Mouse (Mus musculus): Measurements from ENCODE around the gene 2810021J22Rik. TPM values are rescaled to one million over a fixed set of nuclear protein-coding genes. Genes with fewer than 3 reads are reported as not detected.

2810021J22Rik gene
- polyA plus RNA-seq, 1 experiment, result 1.0 TPM

DNA sequence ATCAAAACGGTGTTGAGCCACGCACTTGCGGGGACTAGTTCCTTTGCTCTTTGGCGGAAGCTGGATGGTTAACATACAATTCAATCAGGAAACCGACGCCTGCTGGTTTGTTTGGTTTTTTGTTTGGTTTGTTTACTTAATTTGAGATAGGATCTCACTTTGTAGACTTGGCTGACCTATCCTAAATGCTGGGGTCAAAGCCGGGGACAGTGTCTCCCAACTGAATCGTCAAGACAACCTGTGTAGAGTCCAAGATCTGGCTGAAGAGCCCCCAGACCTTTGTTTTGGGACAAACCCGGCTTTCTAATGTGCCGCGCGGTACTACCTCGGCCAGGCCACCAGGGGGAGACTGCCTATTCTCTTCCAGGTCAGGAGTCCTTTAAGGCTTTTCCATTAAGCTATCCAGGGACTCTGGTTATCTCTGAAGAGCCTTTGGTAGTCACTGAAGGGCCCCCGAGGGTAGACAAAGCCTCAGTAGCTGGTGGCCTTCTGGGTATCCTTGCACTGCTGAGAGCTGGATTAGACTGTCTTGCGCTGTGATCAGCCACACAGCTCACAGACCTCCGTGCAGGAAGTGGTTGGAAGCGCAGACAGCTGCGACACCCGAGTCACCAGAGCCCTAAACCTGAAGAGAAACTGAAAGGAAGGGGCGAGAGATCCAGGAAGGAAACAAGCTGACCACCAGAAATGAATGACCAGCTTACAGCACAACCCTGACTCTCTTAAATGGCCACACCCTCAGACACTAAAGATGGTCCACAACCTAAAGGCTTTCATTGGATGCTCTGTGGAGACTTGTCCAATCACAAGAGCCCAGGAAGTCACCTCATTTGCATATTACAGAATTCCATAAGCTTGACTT lies 61.0 kb downstream of the 2810021J22Rik start:
- Histone ChIP-seq H3K4me1 (ENCODE audit: control insufficient read depth, insufficient read depth, insufficient read length, low read length) (peaks cover 19% of the 10 kb centered on the region; the same call in 1 of the 2 replicates), H3K27ac (ENCODE audit: insufficient read depth, low read depth, low read length) (peak overlapping the region; percentile 73), H3K4me3 (ENCODE audit: low read depth, low read length) (peak overlapping the region; percentile 61), H3K36me3 (ENCODE audit: control insufficient read depth, insufficient read depth, low read length) (peaks cover 10% of the 10 kb centered on the region), H3K27me3 (ENCODE audit: control insufficient read depth, insufficient read depth, low read length) (no peaks in the 10 kb centered on the region)
- WGBS, result 2% methylated on average over 20 of the region's 20 CpGs
- TF ChIP-seq POLR2A (IDR thresholded peaks at IDR 0.05; ENCODE audit: low read depth, low read length) (0 out of 2 replicates have a peak, but pooled peaks have one; percentile 17), CTCF (IDR thresholded peaks at IDR 0.05; ENCODE audit: extremely low read depth, insufficient read length, insufficient replicate concordance, low read depth, low read length) (peak; percentile 98)

DNA sequence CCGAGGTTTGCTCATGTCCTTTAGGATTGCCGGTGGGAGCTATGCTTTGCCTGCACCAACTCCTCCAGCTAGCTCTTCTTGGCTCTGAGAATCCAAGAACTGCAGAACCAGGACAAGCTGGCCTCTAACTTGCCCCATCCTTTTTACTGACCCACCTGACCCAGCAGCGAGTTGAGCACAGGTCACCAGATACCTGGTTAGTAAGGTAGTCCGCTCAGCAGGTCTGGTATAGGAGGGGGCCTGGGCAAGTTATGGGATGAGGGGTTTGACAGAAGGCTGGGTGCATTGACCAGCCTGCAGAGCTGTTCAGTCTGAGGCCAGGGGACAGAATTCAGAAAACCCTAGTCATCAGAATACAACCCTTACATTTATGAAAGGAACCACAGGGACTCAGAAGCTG lies 62.0 kb downstream of the 2810021J22Rik start:
- no peaks in the 10 kb centered on the region for H3K27me3 ChIP-seq (ENCODE audit: control insufficient read depth, insufficient read depth, low read length)
- peaks cover 19% of the 10 kb centered on the region; the same call in 1 of the 2 replicates for H3K4me1 ChIP-seq (ENCODE audit: control insufficient read depth, insufficient read depth, insufficient read length, low read length)
- no peak overlapping the region for H3K4me3 ChIP-seq (ENCODE audit: low read depth, low read length)
- H3K27ac ChIP-seq (ENCODE audit: insufficient read depth, low read depth, low read length), result no peak overlapping the region
- TF ChIP-seq CTCF (IDR thresholded peaks at IDR 0.05; ENCODE audit: extremely low read depth, insufficient read length, insufficient replicate concordance, low read depth, low read length) (no peak), POLR2A (IDR thresholded peaks at IDR 0.05; ENCODE audit: low read depth, low read length) (no peak)
- peaks cover 20% of the 10 kb centered on the region for H3K36me3 ChIP-seq (ENCODE audit: control insufficient read depth, insufficient read depth, low read length)
- 79% methylated on average over 4 of the region's 4 CpGs for WGBS

DNA sequence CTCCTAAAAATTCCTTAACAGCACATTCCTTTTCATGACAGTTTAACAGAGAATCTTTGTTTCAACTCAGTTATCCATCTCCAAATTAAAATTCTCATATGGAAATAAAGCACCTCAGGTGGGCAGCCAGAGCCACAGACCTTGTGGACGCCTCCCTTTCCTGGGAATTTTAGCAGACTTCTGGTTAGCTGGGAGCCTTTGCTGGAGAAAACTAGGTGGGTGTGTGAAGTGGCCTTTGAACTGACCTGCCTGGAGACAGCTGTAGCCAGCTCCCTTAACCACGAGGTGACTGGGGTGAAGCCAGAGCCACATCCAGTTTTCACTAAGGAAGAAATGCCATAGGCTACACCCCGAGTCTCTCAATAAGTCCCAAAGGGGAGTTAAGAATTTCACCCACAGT lies 62.6 kb downstream of the 2810021J22Rik start:
- H3K27me3 ChIP-seq (ENCODE audit: control insufficient read depth, insufficient read depth, low read length), result no peaks in the 10 kb centered on the region
- no peak for TF ChIP-seq CTCF (IDR thresholded peaks at IDR 0.05; ENCODE audit: extremely low read depth, insufficient read length, insufficient replicate concordance, low read depth, low read length)
- TF ChIP-seq POLR2A (IDR thresholded peaks at IDR 0.05; ENCODE audit: low read depth, low read length), result no peak
- no peak overlapping the region for H3K4me3 ChIP-seq (ENCODE audit: low read depth, low read length)
- 23% methylated on average over 3 of the region's 3 CpGs for WGBS
- peaks cover 19% of the 10 kb centered on the region; the same call in 1 of the 2 replicates for H3K4me1 ChIP-seq (ENCODE audit: control insufficient read depth, insufficient read depth, insufficient read length, low read length)
- H3K27ac ChIP-seq (ENCODE audit: insufficient read depth, low read depth, low read length), result no peak overlapping the region
- H3K36me3 ChIP-seq (ENCODE audit: control insufficient read depth, insufficient read depth, low read length), result peaks cover 24% of the 10 kb centered on the region

DNA sequence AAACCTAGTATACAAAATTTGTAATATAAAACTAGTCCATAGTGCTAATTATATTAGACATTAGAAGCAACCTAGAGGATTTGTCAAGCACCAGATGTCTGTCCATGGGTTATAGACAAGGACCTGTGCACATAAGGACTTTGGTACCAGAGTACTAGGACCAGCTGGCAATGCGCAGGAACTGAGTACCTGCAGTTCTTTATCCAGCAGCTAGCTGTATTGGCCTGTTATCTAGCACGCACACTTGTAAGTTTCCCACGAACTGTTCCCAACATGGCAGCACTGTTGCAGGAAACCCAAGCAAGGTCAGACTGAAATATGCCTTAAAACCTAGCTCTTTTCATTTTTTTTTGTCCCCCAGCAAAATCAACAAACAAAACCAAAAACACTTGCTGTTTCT lies 63.2 kb downstream of the 2810021J22Rik start:
- Histone ChIP-seq H3K36me3 (ENCODE audit: control insufficient read depth, insufficient read depth, low read length) (peaks cover 24% of the 10 kb centered on the region), H3K27ac (ENCODE audit: insufficient read depth, low read depth, low read length) (no peak overlapping the region), H3K4me1 (ENCODE audit: control insufficient read depth, insufficient read depth, insufficient read length, low read length) (peaks cover 19% of the 10 kb centered on the region; the same call in 1 of the 2 replicates), H3K27me3 (ENCODE audit: control insufficient read depth, insufficient read depth, low read length) (no peaks in the 10 kb centered on the region), H3K4me3 (ENCODE audit: low read depth, low read length) (no peak overlapping the region)
- TF ChIP-seq CTCF (IDR thresholded peaks at IDR 0.05; ENCODE audit: extremely low read depth, insufficient read length, insufficient replicate concordance, low read depth, low read length) (no peak), POLR2A (IDR thresholded peaks at IDR 0.05; ENCODE audit: low read depth, low read length) (no peak)
- WGBS, result 78% methylated on average over 3 of the region's 3 CpGs

DNA sequence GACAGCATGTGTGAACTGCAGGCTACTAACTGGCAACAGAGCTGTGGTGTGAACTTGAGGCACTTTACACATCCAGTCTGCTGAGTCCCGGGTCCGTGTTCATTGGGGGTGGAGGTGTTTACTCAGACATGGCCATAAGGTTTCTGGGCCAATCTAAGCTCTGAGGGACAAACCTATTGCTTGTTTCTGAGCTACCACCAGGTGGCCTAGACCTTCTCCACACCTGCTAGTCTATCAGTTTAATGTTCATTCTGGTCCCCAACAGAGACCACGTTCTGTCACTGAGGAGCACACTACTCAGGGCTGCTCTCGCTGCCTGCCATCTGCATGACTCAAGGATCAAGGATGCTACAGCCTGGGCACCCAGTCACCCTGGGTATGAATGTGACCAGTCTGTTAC lies 64.6 kb downstream of the 2810021J22Rik start:
- H3K36me3 ChIP-seq (ENCODE audit: control insufficient read depth, insufficient read depth, low read length), result peaks cover 31% of the 10 kb centered on the region
- H3K27ac ChIP-seq (ENCODE audit: insufficient read depth, low read depth, low read length), result no peak overlapping the region
- H3K4me3 ChIP-seq (ENCODE audit: low read depth, low read length), result no peak overlapping the region
- no peaks in the 10 kb centered on the region for H3K27me3 ChIP-seq (ENCODE audit: control insufficient read depth, insufficient read depth, low read length)
- H3K4me1 ChIP-seq (ENCODE audit: control insufficient read depth, insufficient read depth, insufficient read length, low read length), result peaks cover 19% of the 10 kb centered on the region; the same call in 1 of the 2 replicates
- TF ChIP-seq POLR2A (IDR thresholded peaks at IDR 0.05; ENCODE audit: low read depth, low read length), result no peak
- TF ChIP-seq CTCF (IDR thresholded peaks at IDR 0.05; ENCODE audit: extremely low read depth, insufficient read length, insufficient replicate concordance, low read depth, low read length), result 0 out of 2 replicates have a peak, but pooled peaks have one; percentile 5
- 45% methylated on average over 4 of the region's 4 CpGs for WGBS

Other genes with a start within 250 kb of the 2810021J22Rik start
- gene Olfr323, start 236.7 kb upstream of the 2810021J22Rik start, polyA plus RNA-seq (2012; rRNA removed), result not detected in 2 replicates
- gene Trim58, start 226.8 kb upstream of the 2810021J22Rik start, polyA plus RNA-seq (2012; rRNA removed), result 0.05 TPM in 1 of 2 replicates, not detected in the other
- gene Olfr322, start 208.4 kb upstream of the 2810021J22Rik start, polyA plus RNA-seq (2012; rRNA removed), result not detected in 2 replicates
- not detected in 2 replicates for gene Olfr320, start 186.1 kb upstream of the 2810021J22Rik start, polyA plus RNA-seq (2012; rRNA removed)
- not detected in 2 replicates for gene Olfr319, start 168.1 kb upstream of the 2810021J22Rik start, polyA plus RNA-seq (2012; rRNA removed)
- not detected in 2 replicates for gene Olfr318, start 143.2 kb upstream of the 2810021J22Rik start, polyA plus RNA-seq (2012; rRNA removed)
- gene Olfr317, start 128.0 kb upstream of the 2810021J22Rik start, polyA plus RNA-seq (2012; rRNA removed), result not detected in 2 replicates
- gene Olfr316, start 114.5 kb upstream of the 2810021J22Rik start, polyA plus RNA-seq (2012; rRNA removed), result not detected in 2 replicates
- not detected in 2 replicates for gene Olfr315, start 94.0 kb upstream of the 2810021J22Rik start, polyA plus RNA-seq (2012; rRNA removed)
- gene Olfr314, start 84.3 kb upstream of the 2810021J22Rik start, polyA plus RNA-seq (2012; rRNA removed), result not detected in 2 replicates
- 1.6 and 3.0 TPM in 2 replicates for gene Fam183b, start 65.3 kb upstream of the 2810021J22Rik start, polyA plus RNA-seq (2012; rRNA removed)
- gene Olfr313, start 52.2 kb upstream of the 2810021J22Rik start, polyA plus RNA-seq (2012; rRNA removed), result not detected in 2 replicates
- gene Olfr312, start 38.0 kb upstream of the 2810021J22Rik start, polyA plus RNA-seq (2012; rRNA removed), result not detected in 2 replicates
- gene Olfr311, start 28.0 kb upstream of the 2810021J22Rik start, polyA plus RNA-seq (2012; rRNA removed), result not detected in 2 replicates
- 0.29 and 0.57 TPM in 2 replicates for gene Gm12258, start 20.1 kb upstream of the 2810021J22Rik start, polyA plus RNA-seq (2012; rRNA removed)
- gene Zfp39, start 37.0 kb downstream of the 2810021J22Rik start, polyA plus RNA-seq (2012; rRNA removed), result 0.10 and 0.29 TPM in 2 replicates
- gene Btnl10, start 50.7 kb downstream of the 2810021J22Rik start, polyA plus RNA-seq (2012; rRNA removed), result not detected in 2 replicates
- 87.9 and 160 TPM in 2 replicates for gene Rnf187, start 71.7 kb downstream of the 2810021J22Rik start, polyA plus RNA-seq (2012; rRNA removed)
- gene Hist3h2ba, start 81.7 kb downstream of the 2810021J22Rik start, polyA plus RNA-seq (2012; rRNA removed), result 1.7 and 3.8 TPM in 2 replicates
- 5.2 and 12.1 TPM in 2 replicates for gene Hist3h2a, start 87.5 kb downstream of the 2810021J22Rik start, polyA plus RNA-seq (2012; rRNA removed)
- gene Trim17, start 87.5 kb downstream of the 2810021J22Rik start, polyA plus RNA-seq (2012; rRNA removed), result 0.08 TPM in 1 of 2 replicates, not detected in the other
- 15.4 and 22.6 TPM in 2 replicates for gene Trim11, start 110.9 kb downstream of the 2810021J22Rik start, polyA plus RNA-seq (2012; rRNA removed)

All from small intestine, adult 2 months (tissue).